Mouse (Mus musculus) lung, postnatal 14 days (tissue): ENCODE data around the gene Tmem260.

ENCODE experiments used
- DNase-seq: peaks from one replicate; pipeline ENCODE4 v3.0.0; 2021

Gene Tmem260

DNA sequence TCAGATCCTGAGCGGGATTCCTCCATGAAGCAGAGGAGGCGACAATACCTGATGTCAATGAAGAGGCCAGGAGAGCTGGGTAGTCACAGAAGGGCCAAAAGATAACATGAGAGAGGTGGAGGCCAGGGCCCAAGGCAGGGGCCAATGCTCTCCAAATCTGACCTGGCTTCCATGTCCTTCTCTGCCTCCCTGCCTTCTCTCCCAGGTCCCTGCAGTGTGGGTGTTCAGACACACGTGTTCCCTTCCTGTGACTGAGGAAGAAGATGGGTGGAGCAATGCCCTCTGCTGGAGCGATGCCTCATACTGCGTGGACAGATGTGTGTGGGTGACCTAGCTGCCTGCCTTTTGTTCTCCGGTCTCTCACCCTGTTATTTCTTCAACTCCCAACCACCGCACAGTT, 113.8 kb downstream of the Tmem260 start:
- DNase-seq, result no peak

DNA sequence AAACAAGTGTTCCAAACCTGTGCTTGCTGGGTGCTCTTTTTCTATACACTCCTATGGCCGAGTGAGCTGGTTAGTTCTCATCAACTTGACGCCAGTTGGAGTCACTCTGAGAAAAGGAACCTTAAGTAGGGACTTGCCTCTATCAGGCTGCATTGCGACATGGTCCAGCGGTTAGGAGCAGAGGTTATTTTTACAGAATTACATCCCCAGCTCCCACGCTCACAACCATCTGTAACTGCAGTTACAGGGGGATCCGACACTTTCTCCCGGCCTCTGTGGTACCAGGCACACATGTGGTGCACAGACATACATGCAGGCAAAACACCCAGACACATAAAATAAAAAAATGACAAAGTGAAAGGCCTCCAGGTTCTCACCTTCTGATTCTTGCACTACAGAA, 120.7 kb downstream of the Tmem260 start:
- DNase-seq, result no peak
